Mouse (Mus musculus) E14TG2a.4 (cell line): ENCODE results near the gene Soga1.

Experiments
- CTCF ChIP-seq: conservative IDR thresholded peaks from 2 replicates; pipeline ENCODE4 v1.5.1; 2014; ENCODE audit warnings: low read length
- NANOG ChIP-seq: IDR thresholded peaks from 2 replicates; pipeline ENCODE4 v1.6.1; 2014; ENCODE audit warnings: borderline replicate concordance, low read length, mixed read lengths
- POU5F1 ChIP-seq: IDR thresholded peaks from 2 replicates; pipeline ENCODE4 v1.6.1; 2014; ENCODE audit warnings: low read length, borderline replicate concordance

GRCm38 (mm10) chr2:156998263-156998662 lies 80.8 kb downstream of the Soga1 start:
- TF ChIP-seq CTCF (no peak), NANOG (no peak), POU5F1 (no peak)
